Mouse (Mus musculus): ENCODE results near the gene Dyrk3.

GRCm38 (mm10) chr1:131161091-131161490 lies 23.0 kb upstream of the Dyrk3 start:
- TF ChIP-seq POLR2A (IDR thresholded peaks at IDR 0.05; ENCODE audit: borderline replicate concordance, extremely low read depth, insufficient read depth, insufficient read length, poor library complexity, severe bottlenecking) (no peak), CTCF (IDR thresholded peaks at IDR 0.05; ENCODE audit: borderline replicate concordance, extremely low read depth, insufficient read depth, insufficient read length) (no peak)
